Mouse (Mus musculus): ENCODE results near the gene Pik3cb. TPM values are rescaled to one million over a fixed set of nuclear protein-coding genes. Genes with fewer than 3 reads are reported as not detected.

The Pik3cb gene
- polyA plus RNA-seq (2015; fragmentation: Nextera tagmentation; extraction: Ambion mirVana), result 0.44 and 1.5 TPM in 2 replicates

GRCm38 (mm10) chr9:99140063-99140882 is at the start of gene Pik3cb:
Gene Pik3cb, minus strand, starts transcription at chr9:99140621.

DNA sequence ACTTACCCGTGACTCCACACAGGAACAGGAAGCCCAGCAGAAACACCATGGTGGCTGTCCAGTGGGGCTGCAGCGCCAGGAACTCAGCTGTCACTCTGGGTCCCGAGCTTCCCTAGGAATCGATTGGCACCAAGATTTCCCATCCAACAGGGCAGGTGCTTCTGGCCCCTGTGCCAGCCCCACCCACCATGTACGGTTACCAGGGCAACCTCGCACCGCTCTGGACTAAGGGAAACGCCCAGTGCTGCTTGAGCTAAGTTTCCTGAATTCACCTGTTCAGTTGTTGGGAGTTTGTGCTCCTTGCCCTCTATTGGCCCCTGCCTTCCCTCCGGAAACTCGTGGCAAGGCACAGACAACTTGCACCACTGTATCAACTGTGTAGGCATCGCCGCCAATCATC is 104.8 kb downstream of the Pik3cb start, which contains the start of gene Gm1123:
Gm1123 (minus strand) TSS at position 141 of the 400 bp plus-strand sequence.

Other genes starting within 250 kb of the Pik3cb start
- not detected in 2 replicates for gene 7420426K07Rik, start 237.5 kb downstream of the Pik3cb start, polyA plus RNA-seq (2015; fragmentation: Nextera tagmentation; extraction: Ambion mirVana)
- gene Foxl2, start 185.3 kb downstream of the Pik3cb start, polyA plus RNA-seq (2015; fragmentation: Nextera tagmentation; extraction: Ambion mirVana), result not detected in 2 replicates
- 12.2 and 16.3 TPM in 2 replicates for gene Faim, start 154.2 kb downstream of the Pik3cb start, polyA plus RNA-seq (2015; fragmentation: Nextera tagmentation; extraction: Ambion mirVana)
- 0.09 TPM in 1 of 2 replicates, not detected in the other for gene Gm1123, start 104.9 kb downstream of the Pik3cb start, polyA plus RNA-seq (2015; fragmentation: Nextera tagmentation; extraction: Ambion mirVana)
- not detected in 2 replicates for gene Faiml, start 96.6 kb upstream of the Pik3cb start, polyA plus RNA-seq (2015; fragmentation: Nextera tagmentation; extraction: Ambion mirVana)
- gene Cep70, start 102.7 kb upstream of the Pik3cb start, polyA plus RNA-seq (2015; fragmentation: Nextera tagmentation; extraction: Ambion mirVana), result 9.4 and 11.8 TPM in 2 replicates
- 0.04 and 0.28 TPM in 2 replicates for gene Esyt3, start 217.9 kb upstream of the Pik3cb start, polyA plus RNA-seq (2015; fragmentation: Nextera tagmentation; extraction: Ambion mirVana)

Data from skeletal muscle tissue, postnatal 0 days (tissue).